Mouse (Mus musculus): ENCODE results near the gene Nxph1. TPM values are rescaled to one million over a fixed set of nuclear protein-coding genes. Genes with fewer than 3 reads are reported as not detected.

Nxph1 gene
- total RNA-seq (2021) (not detected), polyA plus RNA-seq (2012; rRNA removed) (not detected in 2 replicates)
- long read RNA-seq = 0 reads

DNA sequence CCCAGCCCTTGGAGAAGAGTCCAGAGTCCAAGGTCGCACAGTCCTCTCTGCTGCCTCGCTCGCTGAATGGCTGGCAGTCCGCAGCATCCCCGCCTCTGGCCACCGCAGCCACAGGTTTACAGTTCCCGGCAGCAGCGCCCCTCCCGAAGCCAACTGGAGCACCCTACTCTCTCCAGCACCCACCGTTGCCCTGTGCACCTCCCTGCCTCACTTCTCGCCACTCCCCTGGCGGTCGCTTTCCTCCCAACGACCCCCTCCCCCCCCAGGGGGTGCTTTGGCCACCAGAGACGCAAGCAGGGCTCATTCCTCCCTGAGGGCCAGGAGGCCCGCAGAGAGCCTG, at the start of gene Nxph1:
Nxph1 (plus strand) TSS at position 301 of the 340 bp plus-strand sequence.
- TF ChIP-seq EP300 (IDR thresholded peaks at IDR 0.05; ENCODE audit: insufficient read depth, low read depth, low read length) = no peak
- TF ChIP-seq CTCF (IDR thresholded peaks at IDR 0.05) = no peak
- TF ChIP-seq POLR2A (IDR thresholded peaks at IDR 0.05; ENCODE audit: insufficient read depth, low read depth, low read length) = no peak
- no peak for DNase-seq
- no peak within 1 kb of the TSS for H3K9ac ChIP-seq (ENCODE audit: low read depth, low read length)
- H3K4me3 ChIP-seq = no peak within 1 kb of the TSS
- no peaks in the 10 kb centered on the region for H3K4me1 ChIP-seq (ENCODE audit: control insufficient read depth, insufficient read depth, low read length)
- no peaks in the 10 kb centered on the region for H3K79me2 ChIP-seq (replicated peaks; ENCODE audit: control insufficient read depth, insufficient read depth, low read length)
- intact Hi-C loops (cut with DNase I) = no loop called here
- H3K27ac ChIP-seq = no peak within 1 kb of the TSS
- 7% methylated on average over 16 of the region's 16 CpGs for WGBS
- no peaks in the 10 kb centered on the region for H3K36me3 ChIP-seq (ENCODE audit: control insufficient read depth, insufficient read depth, low read length)
- peaks cover 12% of the 10 kb centered on the region for H3K27me3 ChIP-seq (ENCODE audit: control insufficient read depth, insufficient read depth, low read length)

DNA sequence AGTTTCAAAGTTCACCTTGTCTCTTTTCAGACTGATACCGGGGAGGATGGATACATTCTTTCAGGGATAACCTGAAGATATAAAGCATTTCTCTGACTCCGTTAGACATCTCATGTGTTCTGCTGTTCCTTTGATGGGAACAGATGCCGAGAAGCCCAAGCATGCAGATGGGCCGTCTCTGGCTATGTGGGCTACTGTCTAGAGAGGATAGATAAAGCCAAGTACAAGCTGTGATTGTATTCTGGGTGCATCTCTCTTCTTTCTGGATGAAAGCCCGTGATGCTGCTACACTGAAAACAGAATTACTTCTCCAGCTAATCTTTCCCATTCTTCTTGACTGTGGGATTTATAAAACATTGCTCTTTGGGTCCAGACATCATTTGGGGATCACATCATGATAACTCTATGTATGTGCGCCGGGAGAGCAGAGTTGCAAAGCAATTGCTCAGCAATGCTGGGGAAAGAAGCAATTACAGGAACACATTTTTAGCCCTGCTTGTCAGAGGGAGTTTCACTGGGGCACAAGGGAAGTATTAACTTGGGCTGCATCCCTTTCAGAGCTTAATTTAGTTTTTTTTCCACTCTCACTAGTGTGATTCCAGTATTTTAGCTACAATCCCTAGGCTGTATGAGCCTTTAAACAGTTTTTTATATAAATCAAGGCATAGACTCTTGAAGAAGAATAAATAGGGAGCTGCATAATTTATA, 48.1 kb upstream of the Nxph1 start:
- no peak for DNase-seq
- H3K36me3 ChIP-seq (ENCODE audit: control insufficient read depth, insufficient read depth, low read length) = no peaks in the 10 kb centered on the region
- H3K4me3 ChIP-seq = no peak overlapping the region
- H3K9ac ChIP-seq (ENCODE audit: low read depth, low read length) = no peak overlapping the region
- no peaks in the 10 kb centered on the region for H3K27me3 ChIP-seq (ENCODE audit: control insufficient read depth, insufficient read depth, low read length)
- no peaks in the 10 kb centered on the region for H3K79me2 ChIP-seq (replicated peaks; ENCODE audit: control insufficient read depth, insufficient read depth, low read length)
- TF ChIP-seq POLR2A (IDR thresholded peaks at IDR 0.05; ENCODE audit: insufficient read depth, low read depth, low read length) (no peak), EP300 (IDR thresholded peaks at IDR 0.05; ENCODE audit: insufficient read depth, low read depth, low read length) (no peak), CTCF (IDR thresholded peaks at IDR 0.05) (no peak)
- intact Hi-C loops (cut with DNase I) = no loop called here
- WGBS = 70% methylated on average over 7 of the region's 7 CpGs
- H3K27ac ChIP-seq = no peak overlapping the region
- no peaks in the 10 kb centered on the region for H3K4me1 ChIP-seq (ENCODE audit: control insufficient read depth, insufficient read depth, low read length)

DNA sequence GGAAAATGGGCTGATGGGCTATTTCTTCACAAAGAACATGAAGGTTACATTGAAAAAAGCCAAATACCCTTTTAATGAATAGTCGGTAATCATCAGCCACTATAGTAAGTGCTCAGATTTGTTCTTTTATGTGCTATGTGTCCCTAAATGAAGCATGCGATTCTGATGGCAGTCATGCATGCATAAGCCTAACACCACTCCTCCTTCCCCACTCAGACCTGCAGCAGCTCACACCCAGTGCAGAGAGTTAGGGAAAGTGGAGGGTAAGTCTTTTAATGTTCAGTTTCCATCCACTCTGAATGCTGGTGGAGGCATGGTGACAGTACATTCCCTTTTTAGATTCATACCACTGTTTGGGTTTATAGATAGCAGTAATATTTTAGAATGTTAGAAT, 47.5 kb upstream of the Nxph1 start:
- H3K9ac ChIP-seq (ENCODE audit: low read depth, low read length) = no peak overlapping the region
- no peaks in the 10 kb centered on the region for H3K27me3 ChIP-seq (ENCODE audit: control insufficient read depth, insufficient read depth, low read length)
- no peak for DNase-seq
- TF ChIP-seq POLR2A (IDR thresholded peaks at IDR 0.05; ENCODE audit: insufficient read depth, low read depth, low read length) (no peak), CTCF (IDR thresholded peaks at IDR 0.05) (no peak), EP300 (IDR thresholded peaks at IDR 0.05; ENCODE audit: insufficient read depth, low read depth, low read length) (no peak)
- H3K4me1 ChIP-seq (ENCODE audit: control insufficient read depth, insufficient read depth, low read length) = no peaks in the 10 kb centered on the region
- H3K27ac ChIP-seq = no peak overlapping the region
- H3K4me3 ChIP-seq = no peak overlapping the region
- H3K79me2 ChIP-seq (replicated peaks; ENCODE audit: control insufficient read depth, insufficient read depth, low read length) = no peaks in the 10 kb centered on the region
- WGBS = 89% methylated on average over 2 of the region's 2 CpGs
- no peaks in the 10 kb centered on the region for H3K36me3 ChIP-seq (ENCODE audit: control insufficient read depth, insufficient read depth, low read length)
- intact Hi-C loops (cut with DNase I) = no loop called here

DNA sequence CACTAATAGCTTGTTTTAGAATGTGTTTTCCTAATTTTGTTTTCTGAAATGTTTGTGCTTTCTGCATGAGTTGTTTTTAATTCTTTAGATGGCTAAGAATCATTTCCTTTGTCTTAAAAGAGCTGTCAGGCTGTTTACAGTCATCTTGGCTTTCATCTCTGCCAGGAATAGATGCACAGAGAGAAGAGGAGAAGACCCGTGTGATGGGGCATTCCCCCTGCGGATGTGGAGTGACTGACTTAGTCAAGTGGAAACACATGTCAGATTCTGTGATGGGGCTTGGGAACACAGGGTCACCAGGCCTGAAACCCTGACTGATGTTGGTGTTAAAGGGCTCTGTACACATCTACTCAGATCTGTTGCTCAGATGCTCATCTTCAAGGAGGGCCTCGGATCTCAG, 40.3 kb upstream of the Nxph1 start:
- Histone ChIP-seq H3K4me1 (ENCODE audit: control insufficient read depth, insufficient read depth, low read length) (no peaks in the 10 kb centered on the region), H3K27ac (no peak overlapping the region), H3K79me2 (replicated peaks; ENCODE audit: control insufficient read depth, insufficient read depth, low read length) (no peaks in the 10 kb centered on the region), H3K27me3 (ENCODE audit: control insufficient read depth, insufficient read depth, low read length) (no peaks in the 10 kb centered on the region), H3K4me3 (no peak overlapping the region), H3K36me3 (ENCODE audit: control insufficient read depth, insufficient read depth, low read length) (no peaks in the 10 kb centered on the region), H3K9ac (ENCODE audit: low read depth, low read length) (no peak overlapping the region)
- intact Hi-C loops (cut with DNase I) = no loop called here
- 67% methylated on average over 3 of the region's 3 CpGs for WGBS
- DNase-seq = no peak
- TF ChIP-seq POLR2A (IDR thresholded peaks at IDR 0.05; ENCODE audit: insufficient read depth, low read depth, low read length) (no peak), CTCF (IDR thresholded peaks at IDR 0.05) (no peak)

DNA sequence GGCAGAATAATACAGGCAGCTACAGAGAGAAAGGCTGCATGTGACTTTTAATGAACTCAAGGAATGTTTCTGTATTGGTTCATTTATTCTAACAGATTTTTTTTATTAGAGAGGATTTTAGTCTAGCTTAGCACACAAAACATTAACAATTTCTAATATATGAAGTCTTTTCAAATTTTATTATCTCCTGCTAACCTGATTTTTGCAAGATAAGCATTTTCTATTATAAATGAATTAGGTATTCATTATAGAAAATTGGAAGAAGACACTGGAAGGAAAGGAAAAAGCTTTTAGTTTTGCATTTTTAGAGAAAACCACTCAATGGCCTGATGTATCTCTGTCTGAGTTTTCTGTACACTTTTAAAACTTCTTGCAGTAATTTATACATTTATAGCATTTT, 34.8 kb upstream of the Nxph1 start:
- Histone ChIP-seq H3K36me3 (ENCODE audit: control insufficient read depth, insufficient read depth, low read length) (no peaks in the 10 kb centered on the region), H3K4me1 (ENCODE audit: control insufficient read depth, insufficient read depth, low read length) (no peaks in the 10 kb centered on the region), H3K79me2 (replicated peaks; ENCODE audit: control insufficient read depth, insufficient read depth, low read length) (no peaks in the 10 kb centered on the region), H3K4me3 (no peak overlapping the region), H3K9ac (ENCODE audit: low read depth, low read length) (no peak overlapping the region), H3K27me3 (ENCODE audit: control insufficient read depth, insufficient read depth, low read length) (no peaks in the 10 kb centered on the region), H3K27ac (no peak overlapping the region)
- no peak for DNase-seq
- intact Hi-C loops (cut with DNase I) = no loop called here
- no peak for TF ChIP-seq EP300 (IDR thresholded peaks at IDR 0.05; ENCODE audit: insufficient read depth, low read depth, low read length)
- TF ChIP-seq POLR2A (IDR thresholded peaks at IDR 0.05; ENCODE audit: insufficient read depth, low read depth, low read length) = no peak
- no peak for TF ChIP-seq CTCF (IDR thresholded peaks at IDR 0.05)

DNA sequence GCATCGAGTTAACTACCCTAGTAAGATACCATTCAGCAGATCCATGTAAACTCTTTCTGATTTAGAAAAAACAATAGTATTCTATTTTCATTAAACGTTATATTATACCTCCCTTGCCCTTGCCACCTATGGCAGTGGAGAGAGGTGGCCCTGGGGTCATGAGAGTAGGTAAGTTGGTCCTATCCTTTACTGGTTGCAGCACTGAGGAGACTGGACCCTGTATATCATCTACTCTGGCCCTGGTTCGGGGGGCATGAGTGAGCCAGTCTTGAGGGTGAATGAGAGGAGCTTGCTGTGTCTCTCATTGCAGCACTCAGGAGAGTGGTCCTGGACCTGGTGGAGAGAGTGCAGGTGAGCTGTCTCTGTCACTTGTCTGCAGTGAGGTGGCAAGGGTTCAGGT, 33.5 kb upstream of the Nxph1 start:
- TF ChIP-seq POLR2A (IDR thresholded peaks at IDR 0.05; ENCODE audit: insufficient read depth, low read depth, low read length) (no peak), EP300 (IDR thresholded peaks at IDR 0.05; ENCODE audit: insufficient read depth, low read depth, low read length) (no peak), CTCF (IDR thresholded peaks at IDR 0.05) (no peak)
- no peaks in the 10 kb centered on the region for H3K36me3 ChIP-seq (ENCODE audit: control insufficient read depth, insufficient read depth, low read length)
- intact Hi-C loops (cut with DNase I) = no loop called here
- DNase-seq = no peak
- no peak overlapping the region for H3K27ac ChIP-seq
- no peak overlapping the region for H3K9ac ChIP-seq (ENCODE audit: low read depth, low read length)
- H3K4me3 ChIP-seq = no peak overlapping the region
- 67% methylated on average over 3 of the region's 3 CpGs for WGBS
- no peaks in the 10 kb centered on the region for H3K27me3 ChIP-seq (ENCODE audit: control insufficient read depth, insufficient read depth, low read length)
- no peaks in the 10 kb centered on the region for H3K4me1 ChIP-seq (ENCODE audit: control insufficient read depth, insufficient read depth, low read length)
- H3K79me2 ChIP-seq (replicated peaks; ENCODE audit: control insufficient read depth, insufficient read depth, low read length) = no peaks in the 10 kb centered on the region

All from heart, adult 2 months (tissue).